Mouse (Mus musculus): ENCODE results near the gene Ckap2l.
A peak's percentile ranks its signal among the peaks of the same experiment; 100 is the strongest.

Gene Ckap2l

GRCm38 (mm10) chr2:129263073-129263472 lies 33.9 kb downstream of the Ckap2l start:
- DNase-seq (ENCODE audit: low read depth, low spot score), result peak; percentile 15

- no peak for DNase-seq (ENCODE audit: low read depth, low spot score)
Observed at GRCm38 (mm10) chr2:129261151-129261794, 35.7 kb downstream of the Ckap2l start.

- no peak for DNase-seq (ENCODE audit: low read depth, low spot score)
Observed at GRCm38 (mm10) chr2:129260646-129261045, 36.4 kb downstream of the Ckap2l start.

GRCm38 (mm10) chr2:129258475-129259211 lies 38.4 kb downstream of the Ckap2l start:
- peak; percentile 62 for DNase-seq (ENCODE audit: low read depth, low spot score)

- no peak for DNase-seq (ENCODE audit: low read depth, low spot score)
Observed at GRCm38 (mm10) chr2:129258056-129258455, 39.0 kb downstream of the Ckap2l start.

GRCm38 (mm10) chr2:129256006-129256405 lies 41.0 kb downstream of the Ckap2l start:
- DNase-seq (ENCODE audit: low read depth, low spot score), result no peak

- DNase-seq (ENCODE audit: low read depth, low spot score), result no peak
Observed at GRCm38 (mm10) chr2:129254076-129254475, 42.9 kb downstream of the Ckap2l start.

- no peak for DNase-seq (ENCODE audit: low read depth, low spot score)
Observed at GRCm38 (mm10) chr2:129253631-129253970, 43.4 kb downstream of the Ckap2l start.

- DNase-seq (ENCODE audit: low read depth, low spot score), result no peak
Observed at GRCm38 (mm10) chr2:129252836-129253630, 44.0 kb downstream of the Ckap2l start.

GRCm38 (mm10) chr2:129249321-129249720 lies 47.7 kb downstream of the Ckap2l start:
- no peak for DNase-seq (ENCODE audit: low read depth, low spot score)

- DNase-seq (ENCODE audit: low read depth, low spot score), result no peak
Observed at GRCm38 (mm10) chr2:129247707-129248121, 49.3 kb downstream of the Ckap2l start.

GRCm38 (mm10) chr2:129246924-129247323 lies 50.1 kb downstream of the Ckap2l start:
- DNase-seq (ENCODE audit: low read depth, low spot score), result no peak

GRCm38 (mm10) chr2:129246436-129246835 lies 50.6 kb downstream of the Ckap2l start:
- DNase-seq (ENCODE audit: low read depth, low spot score), result no peak

- no peak for DNase-seq (ENCODE audit: low read depth, low spot score)
Observed at GRCm38 (mm10) chr2:129245618-129246017, 51.4 kb downstream of the Ckap2l start.

GRCm38 (mm10) chr2:129244446-129245120 lies 52.4 kb downstream of the Ckap2l start:
- no peak for DNase-seq (ENCODE audit: low read depth, low spot score)

- no peak for DNase-seq (ENCODE audit: low read depth, low spot score)
Observed at GRCm38 (mm10) chr2:129243786-129244185, 53.2 kb downstream of the Ckap2l start.

- no peak for DNase-seq (ENCODE audit: low read depth, low spot score)
Observed at GRCm38 (mm10) chr2:129243005-129243404, 54.0 kb downstream of the Ckap2l start.

GRCm38 (mm10) chr2:129241845-129242833 lies 54.9 kb downstream of the Ckap2l start:
- no peak for DNase-seq (ENCODE audit: low read depth, low spot score)

- peak; percentile 68 for DNase-seq (ENCODE audit: low read depth, low spot score)
Observed at GRCm38 (mm10) chr2:129240726-129241432, 56.1 kb downstream of the Ckap2l start.

- DNase-seq (ENCODE audit: low read depth, low spot score), result no peak
Observed at GRCm38 (mm10) chr2:129236526-129236925, 60.5 kb downstream of the Ckap2l start.

Data from telencephalon, adult 2 months (tissue).